Mouse (Mus musculus) urinary bladder, adult 18-20 months (tissue): Measurements from ENCODE around the gene Atf2.

ENCODE experiments used
- DNase-seq, 2 experiments: peaks; one replicate each; pipeline ENCODE4 v3.0.0; 2022; ENCODE audit warnings: low spot score in 2 of 2, mixed read lengths in 2 of 2

The Atf2 gene

GRCm38 (mm10) chr2:73775683-73776310, 116.6 kb downstream of the Atf2 start:
- no peak for DNase-seq

DNA sequence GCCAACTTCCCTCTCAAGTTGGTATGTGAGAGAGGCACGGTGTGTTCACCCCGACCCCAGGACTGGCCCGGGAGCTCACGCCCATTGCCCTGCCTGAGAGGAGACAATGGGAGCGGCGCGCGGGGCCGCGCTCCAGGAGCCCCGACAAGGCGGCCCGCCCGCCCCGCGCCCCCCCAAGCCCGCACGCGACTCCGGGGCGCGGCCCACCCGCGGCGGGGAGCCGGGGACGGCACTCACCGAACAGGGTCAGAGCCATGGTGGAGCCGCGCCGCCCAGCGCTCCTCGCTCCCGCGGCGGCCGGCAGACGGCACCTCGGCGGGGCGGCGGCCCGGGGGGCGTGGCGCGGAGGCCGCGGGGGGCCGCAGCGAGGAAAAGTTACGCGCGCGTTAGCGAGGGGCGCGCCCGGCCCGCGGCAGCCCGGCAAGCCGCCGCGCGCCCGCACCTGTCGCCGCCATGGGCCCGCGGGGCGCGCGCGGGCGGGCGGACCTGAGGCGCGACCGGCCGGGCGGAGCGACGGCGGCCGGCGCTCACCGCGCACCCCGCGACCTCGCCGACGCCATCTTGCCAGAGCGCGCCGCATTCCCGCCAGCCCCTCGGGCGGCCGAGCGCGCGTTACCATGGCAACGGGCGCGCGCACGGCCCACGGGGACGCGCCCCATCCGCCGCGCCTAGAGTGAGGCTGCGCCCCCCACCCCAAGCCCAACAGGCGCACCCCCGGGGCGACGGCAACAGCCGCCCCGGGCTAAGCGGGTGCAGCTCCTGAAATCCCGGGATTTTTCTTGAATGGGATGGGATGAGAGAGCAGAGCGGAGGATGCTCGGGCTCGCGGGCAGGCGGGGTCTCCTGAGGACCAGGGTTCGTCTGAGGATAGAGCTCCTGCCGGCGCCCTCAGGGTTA, 117.4 kb downstream of the Atf2 start, which contains the start of gene Chn1:
Gene Chn1 (minus strand): TSS at position 561 of the 897 bp plus-strand sequence.
- DNase-seq: peak in 1 of 2 experiments; percentile 38

GRCm38 (mm10) chr2:73772945-73773344, 119.5 kb downstream of the Atf2 start:
- no peak for DNase-seq

DNA sequence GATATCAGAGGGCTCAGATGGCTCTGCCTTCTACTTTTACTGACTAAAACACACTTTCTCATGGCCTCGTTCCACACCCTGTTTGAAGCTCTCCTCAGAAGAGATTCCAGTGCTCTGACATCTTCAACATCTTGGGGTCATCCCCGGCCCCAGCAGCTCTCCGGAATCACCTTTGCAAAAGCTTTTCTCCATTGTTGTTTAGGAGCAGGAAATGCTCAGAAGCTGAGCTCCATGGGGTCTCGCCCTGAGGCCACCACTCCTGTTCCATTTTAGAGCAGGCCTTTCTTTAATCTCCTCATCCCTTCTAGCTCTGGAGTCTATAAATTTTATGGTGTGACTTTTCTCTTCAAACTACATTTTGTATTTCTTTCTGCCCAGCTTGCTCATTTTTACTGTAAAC, 123.8 kb downstream of the Atf2 start:
- DNase-seq: no peak
